Comparison of ENCODE assay signal across 14 mouse cellular contexts in the genomic region with DNA sequence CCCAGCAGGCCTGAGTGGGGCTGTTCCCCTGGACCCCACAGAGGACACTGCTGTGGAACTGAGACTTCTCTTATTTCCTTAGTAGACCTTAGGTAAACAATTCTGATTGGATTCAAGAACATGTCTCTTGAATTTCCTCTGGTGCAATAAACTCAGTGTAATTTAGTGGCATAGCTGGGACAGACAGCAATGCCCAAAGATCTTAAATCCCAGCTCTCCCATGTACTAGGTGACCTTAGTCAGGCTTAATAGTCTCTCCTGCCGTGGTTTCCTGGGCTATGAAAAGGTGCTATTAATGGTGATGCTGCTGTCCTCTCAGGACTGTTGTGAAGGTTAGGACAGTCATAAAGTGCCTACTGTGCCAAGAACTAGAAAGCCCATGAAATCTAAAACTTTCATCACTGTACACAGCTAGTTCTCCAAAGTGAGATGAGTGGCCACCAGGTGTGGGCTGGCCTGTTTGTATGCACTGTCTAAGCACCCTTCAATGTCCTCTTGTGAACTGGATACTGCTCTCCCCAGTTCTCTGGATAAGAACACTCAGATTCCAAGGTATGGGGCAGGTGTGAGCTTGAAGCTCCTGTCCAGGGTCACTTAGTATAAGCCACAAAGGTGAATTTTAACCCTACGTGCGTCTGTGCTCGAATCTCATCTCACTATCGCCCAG. TPM values are rescaled to one million over a fixed set of nuclear protein-coding genes. Genes with fewer than 3 reads are reported as not detected.
DNase-seq lines count a peak whose midpoint lies in the region; ATAC-seq and TF ChIP-seq lines count a peak whose summit lies in the region.
"Had no signal": no experiment of that assay in that cellular context is flagged by ENCODE, and none has a peak within 500 bp of the region (broad histone marks: within the 10 kb centered on the region; RNA-seq: fewer than 3 reads in every experiment).

No protein-coding gene starts in this region.

- no peaks in the 10 kb centered on the region for H3K9me3 ChIP-seq in kidney, embryonic 16.5 days (ENCODE audit: low read length)
- H3K9me3 ChIP-seq in embryonic facial prominence, embryonic 14.5 days (ENCODE audit: control insufficient read depth, low read length), result no peaks in the 10 kb centered on the region
- no peaks in the 10 kb centered on the region for H3K9me3 ChIP-seq in intestine, postnatal 0 days (ENCODE audit: control insufficient read depth)
- H3K9me3 ChIP-seq: G1E had no signal

- no peaks in the 10 kb centered on the region for H3K27me3 ChIP-seq in kidney, embryonic 16.5 days (ENCODE audit: insufficient read depth, low read length)
- no peaks in the 10 kb centered on the region for H3K27me3 ChIP-seq in embryonic facial prominence, embryonic 14.5 days (replicated peaks; ENCODE audit: control insufficient read depth, insufficient read depth, low read length)
- no peaks in the 10 kb centered on the region for H3K27me3 ChIP-seq in intestine, postnatal 0 days (replicated peaks; ENCODE audit: control insufficient read depth, insufficient read depth, low read length)
- H3K27me3 ChIP-seq in small intestine, adult 2 months (ENCODE audit: control insufficient read depth, insufficient read depth, low read length), result no peaks in the 10 kb centered on the region

- TF ChIP-seq POLR2A in small intestine, adult 2 months (IDR thresholded peaks at IDR 0.05; ENCODE audit: low read depth, low read length), result no peak

- H3K4me2 ChIP-seq in kidney, embryonic 16.5 days (replicated peaks; ENCODE audit: low read depth, low read length), result no peak overlapping the region
- H3K4me2 ChIP-seq in embryonic facial prominence, embryonic 14.5 days (ENCODE audit: low read depth, low read length), result no peak overlapping the region
- no peak overlapping the region for H3K4me2 ChIP-seq in intestine, postnatal 0 days (replicated peaks; ENCODE audit: low read depth)
- H3K4me2 ChIP-seq: heart, embryonic 11.5 days; midbrain, embryonic 11.5 days had no signal

- 70% methylated on average over 5 of the region's 5 CpGs for WGBS in kidney, embryonic 16.5 days
- 78% methylated on average over 5 of the region's 5 CpGs for WGBS in embryonic facial prominence, embryonic 14.5 days
- 64% methylated on average over 5 of the region's 5 CpGs for WGBS in intestine, postnatal 0 days
- 41% methylated on average over 5 of the region's 5 CpGs for WGBS in small intestine, adult 2 months

- DNase-seq in kidney, adult 11 months, result no peak
- DNase-seq in embryonic facial prominence, embryonic 14.5 days (ENCODE audit: low spot score), result no peak
- no peak for DNase-seq in layer of hippocampus, postnatal 36 days
- DNase-seq in right cerebral cortex, postnatal 14 days, result no peak
- DNase-seq: adrenal gland, adult 8-10 months; cerebellum, adult 9-10 months; left cerebral cortex, postnatal 4 days had no signal

- H3K4me1 ChIP-seq in kidney, embryonic 16.5 days (ENCODE audit: insufficient read depth, low read length), result peaks cover 15% of the 10 kb centered on the region; the same call in 1 of the 2 replicates
- H3K4me1 ChIP-seq in embryonic facial prominence, embryonic 14.5 days (ENCODE audit: control insufficient read depth, insufficient read depth, low read length), result 0 out of 2 replicates have a peak, but pooled peaks cover 4% of the 10 kb centered on the region
- H3K4me1 ChIP-seq in intestine, postnatal 0 days (replicated peaks; ENCODE audit: control insufficient read depth, insufficient read depth, low read length), result peaks cover 12% of the 10 kb centered on the region; the same call in 1 of the 2 replicates
- H3K4me1 ChIP-seq in small intestine, adult 2 months (ENCODE audit: control insufficient read depth, insufficient read depth, insufficient read length, low read length), result peaks cover 14% of the 10 kb centered on the region

- H3K36me3 ChIP-seq in kidney, embryonic 16.5 days (ENCODE audit: insufficient read depth, low read length), result no peaks in the 10 kb centered on the region
- H3K36me3 ChIP-seq in embryonic facial prominence, embryonic 14.5 days (ENCODE audit: control insufficient read depth, insufficient read depth, low read length), result no peaks in the 10 kb centered on the region
- no peaks in the 10 kb centered on the region for H3K36me3 ChIP-seq in intestine, postnatal 0 days (ENCODE audit: control insufficient read depth, insufficient read depth)
- no peaks in the 10 kb centered on the region for H3K36me3 ChIP-seq in small intestine, adult 2 months (ENCODE audit: control insufficient read depth, insufficient read depth, low read length)
- H3K36me3 ChIP-seq: G1E had no signal

- H3K4me3 ChIP-seq in kidney, embryonic 16.5 days (ENCODE audit: low read length), result no peak overlapping the region
- no peak overlapping the region for H3K4me3 ChIP-seq in embryonic facial prominence, embryonic 14.5 days (ENCODE audit: low read depth, low read length)
- H3K4me3 ChIP-seq in intestine, postnatal 0 days (ENCODE audit: low read depth, low read length), result no peak overlapping the region
- no peak overlapping the region for H3K4me3 ChIP-seq in small intestine, adult 2 months (ENCODE audit: low read depth, low read length)

- H3K27ac ChIP-seq in kidney, embryonic 16.5 days (ENCODE audit: low read length), result peak overlapping the region; percentile 77
- peak overlapping the region; percentile 28; the same call in 1 of the 2 replicates for H3K27ac ChIP-seq in embryonic facial prominence, embryonic 14.5 days (replicated peaks; ENCODE audit: low read depth, low read length)
- H3K27ac ChIP-seq in intestine, postnatal 0 days (ENCODE audit: low read depth, low read length), result peak overlapping the region; percentile 70
- H3K27ac ChIP-seq in small intestine, adult 2 months (ENCODE audit: insufficient read depth, low read depth, low read length), result peak overlapping the region; percentile 44

- TF ChIP-seq CTCF in intestine, postnatal 0 days (IDR thresholded peaks at IDR 0.05; ENCODE audit: low read depth), result no peak
- no peak for TF ChIP-seq CTCF in small intestine, adult 2 months (IDR thresholded peaks at IDR 0.05; ENCODE audit: extremely low read depth, insufficient read length, insufficient replicate concordance, low read depth, low read length)

- H3K9ac ChIP-seq in kidney, embryonic 16.5 days (replicated peaks; ENCODE audit: low read length), result no peak overlapping the region
- no peak overlapping the region for H3K9ac ChIP-seq in embryonic facial prominence, embryonic 14.5 days (ENCODE audit: low read depth, low read length)
- H3K9ac ChIP-seq in intestine, postnatal 0 days (ENCODE audit: low read depth, low read length), result no peak overlapping the region

- peak; percentile 40 for ATAC-seq in kidney, embryonic 16.5 days (ENCODE audit: low FRiP score, low TSS enrichment)
- ATAC-seq in embryonic facial prominence, embryonic 14.5 days (ENCODE audit: low read depth), result no peak
- ATAC-seq in intestine, postnatal 0 days, result peak; percentile 23; the same call in 1 of the 2 replicates
- ATAC-seq: hindbrain, embryonic 16.5 days had no signal

RNA-seq across cellular contexts. Expression of a gene that starts 40.9 kb away (rescaled TPM):
- 65.4 and 66.9 TPM in 2 replicates for polyA plus RNA-seq in kidney, embryonic 16.5 days (2015; fragmentation: Nextera tagmentation; extraction: Ambion mirVana)
- polyA plus RNA-seq in embryonic facial prominence, embryonic 14.5 days (2014; fragmentation: Nextera tagmentation; extraction: Ambion mirVana), result 113 and 143 TPM in 2 replicates
- 43.4 and 46.4 TPM in 2 replicates for polyA plus RNA-seq in intestine, postnatal 0 days (2015; fragmentation: Nextera tagmentation; extraction: Ambion mirVana)
- 42.5 and 75.4 TPM in 2 replicates for polyA plus RNA-seq in small intestine, adult 2 months (2012; rRNA removed)
- total RNA-seq in layer of hippocampus, postnatal 36 days (2021), result 1 to 10 TPM in 1 of 2 experiments, under 1 TPM in 1; 0.52 to 1.4 TPM
